17 mouse cellular contexts compared by ENCODE assay signal in genomic region chr1:69375246-69375645, GRCm38 (mm10).
"Had no signal": no experiment of that assay in that cellular context is flagged by ENCODE, and none has a peak within 500 bp of the region (broad histone marks: within the 10 kb centered on the region; RNA-seq: fewer than 3 reads in every experiment).

No protein-coding gene starts in this region.

- H3K4me1 ChIP-seq: liver, embryonic 13.5 days; neural tube, embryonic 12.5 days; neural tube, embryonic 15.5 days had no signal

- H3K4me3 ChIP-seq: left cerebral cortex, adult 2 months; liver, embryonic 13.5 days; neural tube, embryonic 12.5 days; neural tube, embryonic 15.5 days had no signal

- H3K27ac ChIP-seq: kidney, postnatal 0 days; left cerebral cortex, adult 2 months; liver, embryonic 13.5 days; neural tube, embryonic 12.5 days; neural tube, embryonic 15.5 days; stomach, postnatal 0 days had no signal

- DNase-seq: kidney, postnatal 36 days; layer of hippocampus, postnatal 36 days; liver, embryonic 13.5 days; lung, adult 2 months; lung, postnatal 14 days; lung, postnatal 4 days; midbrain, embryonic 14.5 days; right cerebral cortex, adult 18-20 months; right cerebral cortex, postnatal 14 days; right cerebral cortex, postnatal 4 days; thymus, adult 2 months; thymus, postnatal 14 days had no signal
